Mouse (Mus musculus): ENCODE measurements around the gene Gm4553. TPM values are rescaled to one million over a fixed set of nuclear protein-coding genes. Genes with fewer than 3 reads are reported as not detected.
"Not testable (repeated sequence)": the region's sequence is repeated elsewhere in the genome, so short reads cannot be mapped to it uniquely, and the experiment has no call there.

The Gm4553 gene
- polyA plus RNA-seq, 1 experiment from 2014 or later = not detected

GRCm38 (mm10) chr7:142120629-142121028, 44.9 kb downstream of the Gm4553 start, which contains the start of gene Gm45618:
Gene Gm45618 (minus strand): TSS chr7:142120729.
- not testable (repeated sequence) for H3K9me3 ChIP-seq (ENCODE audit: control insufficient read depth, low read length); H3K4me1 ChIP-seq (replicated peaks; ENCODE audit: control insufficient read depth, insufficient read depth, low read length); H3K36me3 ChIP-seq (ENCODE audit: control insufficient read depth, insufficient read depth, low read length); H3K27me3 ChIP-seq (ENCODE audit: control insufficient read depth, insufficient read depth, low read length); H3K9ac ChIP-seq (ENCODE audit: low read length); ATAC-seq (replicated peaks; ENCODE audit: low FRiP score); DNase-seq (ENCODE audit: low spot score); H3K27ac ChIP-seq (ENCODE audit: low read depth, low read length); H3K4me3 ChIP-seq (ENCODE audit: low read depth, low read length); H3K4me2 ChIP-seq (ENCODE audit: low read depth, low read length, severe bottlenecking)
- WGBS = 93% methylated on average over 1 of the region's 1 CpGs

- WGBS = 24% methylated on average over 5 of the region's 5 CpGs
- no peaks in the 10 kb centered on the region for H3K27me3 ChIP-seq (ENCODE audit: control insufficient read depth, insufficient read depth, low read length)
Observed at GRCm38 (mm10) chr7:142119632-142120031, 45.9 kb downstream of the Gm4553 start.

More at GRCm38 (mm10) chr7:142119632-142120031, 45.9 kb downstream of the Gm4553 start:
- Histone ChIP-seq H3K36me3 (ENCODE audit: control insufficient read depth, insufficient read depth, low read length) (no peaks in the 10 kb centered on the region), H3K4me3 (ENCODE audit: low read depth, low read length) (no peak overlapping the region), H3K4me2 (ENCODE audit: low read depth, low read length, severe bottlenecking) (no peak overlapping the region), H3K9ac (ENCODE audit: low read length) (no peak overlapping the region), H3K4me1 (replicated peaks; ENCODE audit: control insufficient read depth, insufficient read depth, low read length) (no peaks in the 10 kb centered on the region), H3K27ac (ENCODE audit: low read depth, low read length) (no peak overlapping the region), H3K9me3 (ENCODE audit: control insufficient read depth, low read length) (no peaks in the 10 kb centered on the region)
- DNase-seq (ENCODE audit: low spot score) = peak; percentile 53
- ATAC-seq (replicated peaks; ENCODE audit: low FRiP score) = no peak

Other genes starting within 250 kb of the Gm4553 start
- 59.8 and 70.7 TPM in 2 replicates for gene Tollip, start 247.2 kb downstream of the Gm4553 start, polyA plus RNA-seq (2014; fragmentation: Nextera tagmentation; extraction: Ambion mirVana)
- gene Brsk2, start 216.0 kb downstream of the Gm4553 start, polyA plus RNA-seq (2014; fragmentation: Nextera tagmentation; extraction: Ambion mirVana) = 13.8 and 15.5 TPM in 2 replicates
- 52.9 and 55.9 TPM in 2 replicates for gene Mob2, start 104.7 kb downstream of the Gm4553 start, polyA plus RNA-seq (2014; fragmentation: Nextera tagmentation; extraction: Ambion mirVana)
- 22.6 and 28.1 TPM in 2 replicates for gene Dusp8, start 69.9 kb downstream of the Gm4553 start, polyA plus RNA-seq (2014; fragmentation: Nextera tagmentation; extraction: Ambion mirVana)
- 0.31 TPM in 1 of 2 replicates, not detected in the other for gene Gm45618, start 45.0 kb downstream of the Gm4553 start, polyA plus RNA-seq (2014; fragmentation: Nextera tagmentation; extraction: Ambion mirVana)
- not detected in 2 replicates for gene Gm39115, start 29.7 kb downstream of the Gm4553 start, polyA plus RNA-seq (2014; fragmentation: Nextera tagmentation; extraction: Ambion mirVana)
- not detected in 2 replicates for gene Gm45337, start 21.1 kb downstream of the Gm4553 start, polyA plus RNA-seq (2014; fragmentation: Nextera tagmentation; extraction: Ambion mirVana)
- gene Gm29735, start 8.6 kb downstream of the Gm4553 start, polyA plus RNA-seq (2014; fragmentation: Nextera tagmentation; extraction: Ambion mirVana) = not detected in 2 replicates
- not detected in 2 replicates for gene Krtap5-2, start 10.3 kb upstream of the Gm4553 start, polyA plus RNA-seq (2014; fragmentation: Nextera tagmentation; extraction: Ambion mirVana)
- gene Gm10153, start 24.6 kb upstream of the Gm4553 start, polyA plus RNA-seq (2014; fragmentation: Nextera tagmentation; extraction: Ambion mirVana) = not detected in 2 replicates
- gene Krtap5-3, start 35.6 kb upstream of the Gm4553 start, polyA plus RNA-seq (2014; fragmentation: Nextera tagmentation; extraction: Ambion mirVana) = not detected in 2 replicates
- not detected in 2 replicates for gene Gm7579, start 46.1 kb upstream of the Gm4553 start, polyA plus RNA-seq (2014; fragmentation: Nextera tagmentation; extraction: Ambion mirVana)
- gene Krtap5-5, start 64.2 kb upstream of the Gm4553 start, polyA plus RNA-seq (2014; fragmentation: Nextera tagmentation; extraction: Ambion mirVana) = not detected in 2 replicates
- gene Gm40460, start 75.3 kb upstream of the Gm4553 start, polyA plus RNA-seq (2014; fragmentation: Nextera tagmentation; extraction: Ambion mirVana) = not detected in 2 replicates
- gene Gm2431, start 92.6 kb upstream of the Gm4553 start, polyA plus RNA-seq (2014; fragmentation: Nextera tagmentation; extraction: Ambion mirVana) = not detected in 2 replicates
- not detected in 2 replicates for gene Gm4559, start 108.6 kb upstream of the Gm4553 start, polyA plus RNA-seq (2014; fragmentation: Nextera tagmentation; extraction: Ambion mirVana)
- not detected in 2 replicates for gene Krtap5-1, start 131.4 kb upstream of the Gm4553 start, polyA plus RNA-seq (2014; fragmentation: Nextera tagmentation; extraction: Ambion mirVana)
- gene Krtap5-4, start 137.8 kb upstream of the Gm4553 start, polyA plus RNA-seq (2014; fragmentation: Nextera tagmentation; extraction: Ambion mirVana) = not detected in 2 replicates
- gene Ifitm10, start 208.0 kb upstream of the Gm4553 start, polyA plus RNA-seq (2014; fragmentation: Nextera tagmentation; extraction: Ambion mirVana) = 0.24 and 0.32 TPM in 2 replicates
- gene Gm49369, start 216.9 kb upstream of the Gm4553 start, polyA plus RNA-seq (2014; fragmentation: Nextera tagmentation; extraction: Ambion mirVana) = not detected in 2 replicates
- gene Ctsd, start 222.3 kb upstream of the Gm4553 start, polyA plus RNA-seq (2014; fragmentation: Nextera tagmentation; extraction: Ambion mirVana) = 129 and 147 TPM in 2 replicates

All from forebrain, embryonic 11.5 days (tissue).